18 mouse cellular contexts compared by ENCODE assay signal in the genomic region with DNA sequence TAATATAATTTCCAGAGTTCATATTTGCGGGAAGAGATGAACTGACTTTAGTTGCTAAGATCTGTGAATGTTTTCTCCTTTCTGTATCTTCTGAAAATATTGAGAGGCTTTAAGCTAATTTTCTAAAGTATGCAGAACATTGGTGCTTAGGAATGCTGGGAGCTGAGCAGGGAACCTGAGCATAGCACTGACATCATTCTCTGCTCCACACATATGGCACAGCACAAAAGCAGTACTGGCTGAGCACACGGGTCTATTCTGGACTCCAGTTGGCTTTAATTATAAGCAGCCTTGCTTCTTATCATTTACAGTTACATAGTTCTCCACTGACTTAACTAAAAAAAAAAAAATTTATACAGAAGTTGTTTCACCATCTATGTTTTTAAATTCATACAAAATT.
DNase-seq lines count a peak whose midpoint lies in the region; ATAC-seq lines count a peak whose summit lies in the region.
"Had no signal": no experiment of that assay in that cellular context is flagged by ENCODE, and none has a peak within 500 bp of the region (broad histone marks: within the 10 kb centered on the region; RNA-seq: fewer than 3 reads in every experiment).

No protein-coding gene starts in this region.

- WGBS in hindbrain, embryonic 13.5 days = 70% methylated on average over 2 of the region's 2 CpGs
- WGBS in hindbrain, embryonic 12.5 days = 55% methylated on average over 2 of the region's 2 CpGs

- DNase-seq in cerebellum, adult 18-20 months = peak; percentile 39 to 52
- peak; percentile 31 for DNase-seq in right cerebral cortex, adult 18-20 months
- no peak for DNase-seq in right cerebral cortex, postnatal 25 days
- DNase-seq in telencephalon, adult 2 months (ENCODE audit: low read depth, low spot score) = peak; percentile 76
- no peak for DNase-seq in c-Kit-positive CD71-positive TER-119-positive erythroid progenitor cells, embryonic 14.5 days (ENCODE audit: low spot score)
- DNase-seq: adrenal gland, adult 8-10 months; embryo, embryonic 11 days; kidney, adult 8-10 months; kidney, postnatal 36 days; thymus, postnatal 25 days had no signal

- peak overlapping the region; percentile 23; the same call in 1 of the 2 replicates for H3K27ac ChIP-seq in hindbrain, embryonic 13.5 days
- H3K27ac ChIP-seq in hindbrain, embryonic 12.5 days = no peak overlapping the region
- H3K27ac ChIP-seq: liver, embryonic 14.5 days; stomach, embryonic 15.5 days had no signal

- peak overlapping the region; percentile 73 for H3K4me3 ChIP-seq in hindbrain, embryonic 13.5 days
- H3K4me3 ChIP-seq in hindbrain, embryonic 12.5 days = no peak overlapping the region
- H3K4me3 ChIP-seq: erythroblast, embryonic 14.5 days; myocyte; stomach, embryonic 15.5 days had no signal

- H3K9me3 ChIP-seq in hindbrain, embryonic 13.5 days = no peaks in the 10 kb centered on the region
- H3K9me3 ChIP-seq in hindbrain, embryonic 12.5 days (replicated peaks) = no peaks in the 10 kb centered on the region
- H3K9me3 ChIP-seq: stomach, embryonic 15.5 days had no signal

- no peaks in the 10 kb centered on the region for H3K27me3 ChIP-seq in hindbrain, embryonic 13.5 days
- H3K27me3 ChIP-seq in hindbrain, embryonic 12.5 days = peaks cover 15% of the 10 kb centered on the region

- H3K9ac ChIP-seq in hindbrain, embryonic 13.5 days = peak overlapping the region; percentile 95
- no peak overlapping the region for H3K9ac ChIP-seq in hindbrain, embryonic 12.5 days
- H3K9ac ChIP-seq: liver, embryonic 14.5 days; stomach, embryonic 15.5 days had no signal

- ATAC-seq in cerebellum, adult (ENCODE audit: insufficient number of reproducible peaks, low FRiP score, low TSS enrichment) = no peak
- no peak for ATAC-seq in hindbrain, embryonic 13.5 days (ENCODE audit: low FRiP score)
- ATAC-seq in hindbrain, embryonic 12.5 days (ENCODE audit: low FRiP score) = no peak
- ATAC-seq: lung, postnatal 0 days had no signal

- H3K36me3 ChIP-seq in hindbrain, embryonic 13.5 days = no peaks in the 10 kb centered on the region
- no peaks in the 10 kb centered on the region for H3K36me3 ChIP-seq in hindbrain, embryonic 12.5 days
- H3K36me3 ChIP-seq: stomach, embryonic 15.5 days had no signal

- H3K4me1 ChIP-seq in hindbrain, embryonic 13.5 days (replicated peaks) = peaks cover 35% of the 10 kb centered on the region
- peaks cover 16% of the 10 kb centered on the region for H3K4me1 ChIP-seq in hindbrain, embryonic 12.5 days

- H3K4me2 ChIP-seq in hindbrain, embryonic 13.5 days = peak overlapping the region; percentile 73
- H3K4me2 ChIP-seq in hindbrain, embryonic 12.5 days (replicated peaks) = no peak overlapping the region; the same call in 1 of the 2 replicates
- H3K4me2 ChIP-seq: stomach, embryonic 15.5 days had no signal

Comparison
In these comparisons a context has a peak if more than half of its experiments do, and no peak if none do; other contexts are left out.
1. DNase-seq: peak in cerebellum, adult 18-20 months (2 of 2), right cerebral cortex, adult 18-20 months (single experiment) and telencephalon, adult 2 months (single experiment); none in right cerebral cortex, postnatal 25 days (single experiment) and c-Kit-positive CD71-positive TER-119-positive erythroid progenitor cells, embryonic 14.5 days (single experiment).